Mouse (Mus musculus) cerebellum, adult 2 months (tissue): ENCODE measurements around the gene Top2b.

Experiments used
- CTCF ChIP-seq: fragments of 200-500 bp; IDR thresholded peaks from 2 replicates; pipeline ENCODE4 v1.5.1; 2011; ENCODE audit warnings: low read depth, mild to moderate bottlenecking, control low read depth, low read length, moderate library complexity, borderline replicate concordance; ENCODE audit not compliant: insufficient read depth
- POLR2A ChIP-seq: fragments of 200-500 bp; IDR thresholded peaks from 2 replicates; pipeline ENCODE4 v1.6.1; 2011; ENCODE audit warnings: low read length, control low read depth, borderline replicate concordance; ENCODE audit not compliant: insufficient read depth

- no peak for TF ChIP-seq POLR2A
- TF ChIP-seq CTCF, result no peak
These were observed 29.1 kb upstream of the Top2b start for GRCm38 (mm10) chr14:16335835-16336417.
